Mouse (Mus musculus): ENCODE measurements around the gene Hnrnpdl. TPM values are rescaled to one million over a fixed set of nuclear protein-coding genes. Genes with fewer than 3 reads are reported as not detected.

Hnrnpdl gene
- total RNA-seq, 2 experiments from 2014 or later = 59.4 to 70.1 TPM

DNA sequence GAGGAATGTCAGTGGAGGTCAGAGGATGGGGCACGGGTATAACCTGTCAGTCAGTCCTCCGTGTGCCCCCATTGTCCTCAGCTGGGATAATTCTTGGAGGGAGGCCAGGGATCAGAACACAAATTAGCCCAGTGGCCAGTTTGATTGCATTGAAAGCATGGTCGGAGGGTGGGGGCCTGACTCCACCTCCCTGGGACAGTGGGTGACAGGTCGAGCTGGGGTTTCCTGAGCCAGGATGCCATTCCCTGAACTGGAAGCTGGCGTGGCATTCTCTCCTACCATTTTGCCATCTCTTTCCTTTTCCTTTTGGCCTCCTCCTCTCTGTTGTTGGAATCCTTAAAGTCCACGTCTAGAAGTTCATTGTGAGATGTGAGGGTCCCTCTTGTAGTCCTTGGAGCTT, 33.6 kb downstream of the Hnrnpdl start:
- no peak for DNase-seq

- DNase-seq = no peak
Observed at GRCm38 (mm10) chr5:100005431-100005830, 34.0 kb downstream of the Hnrnpdl start.

GRCm38 (mm10) chr5:100003895-100004294, 35.6 kb downstream of the Hnrnpdl start:
- DNase-seq = no peak

GRCm38 (mm10) chr5:100000500-100000899, 39.0 kb downstream of the Hnrnpdl start:
- DNase-seq = no peak

- DNase-seq = no peak
Observed at GRCm38 (mm10) chr5:100000048-100000447, 39.4 kb downstream of the Hnrnpdl start.

DNA sequence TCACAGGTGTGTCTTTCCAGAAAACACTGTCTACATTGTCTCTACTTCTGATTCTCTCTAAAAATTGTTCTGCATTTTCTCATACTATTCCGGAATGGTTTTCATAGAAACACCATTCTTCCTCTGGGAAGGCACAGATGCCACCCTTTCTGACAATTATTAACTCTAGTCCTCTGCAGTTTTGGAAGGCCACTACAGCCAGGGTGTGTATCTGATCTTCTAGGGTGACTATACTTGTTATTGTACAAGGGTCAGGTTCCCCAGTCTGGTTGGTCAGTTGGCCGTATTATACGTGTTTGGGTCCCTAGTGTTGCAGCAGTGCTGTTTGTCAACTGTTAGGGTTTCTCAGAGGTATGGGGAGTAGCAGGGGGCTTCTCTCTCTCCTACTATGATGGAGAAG, 44.8 kb downstream of the Hnrnpdl start:
- DNase-seq = no peak

GRCm38 (mm10) chr5:99994166-99994565, 45.3 kb downstream of the Hnrnpdl start:
- no peak for DNase-seq

Other genes starting within 250 kb of the Hnrnpdl start
- gene Vamp9, start 133.4 kb downstream of the Hnrnpdl start, total RNA-seq (2021) = not detected
- 10 to 100 TPM; 52.8 to 61.5 TPM for gene Hnrnpd, start 60.7 kb downstream of the Hnrnpdl start, total RNA-seq (2021)
- gene 4930524J08Rik, start 60.6 kb downstream of the Hnrnpdl start, total RNA-seq (2021) = under 1 TPM in 1 of 2 experiments, not detected in 1; 0.67 TPM
- gene Enoph1, start 321 bp upstream of the Hnrnpdl start, total RNA-seq (2021) = 1 to 10 TPM; 5.4 to 6.0 TPM
- gene Tmem150c, start 120.1 kb upstream of the Hnrnpdl start, total RNA-seq (2021) = 1 to 10 TPM; 1.5 to 2.4 TPM